Mouse (Mus musculus) embryonic facial prominence, embryonic 10.5 days (tissue): ENCODE measurements around the gene Klhl5. TPM values are rescaled to one million over a fixed set of nuclear protein-coding genes. Genes with fewer than 3 reads are reported as not detected.

Experiments
- DNase-seq: peaks from one replicate; pipeline ENCODE4 v3.0.0-alpha.2; 2017; ENCODE audit warnings: low spot score
- H3K27ac ChIP-seq: fragments of 300-500 bp; sonication (generic); replicated peaks from 2 replicates; pipeline ENCODE4 v1.5.1; 2016; ENCODE audit warnings: mild to moderate bottlenecking
- H3K27me3 ChIP-seq: fragments of 300-500 bp; sonication (generic); replicated peaks from 2 replicates; pipeline ENCODE4 v1.6.1; 2016; ENCODE audit warnings: low read depth, mild to moderate bottlenecking; ENCODE audit not compliant: poor library complexity, severe bottlenecking
- H3K36me3 ChIP-seq: fragments of 300-500 bp; sonication (generic); replicated peaks from 2 replicates; pipeline ENCODE4 v1.6.1; 2016; ENCODE audit warnings: mild to moderate bottlenecking, moderate library complexity
- H3K4me1 ChIP-seq: fragments of 300-500 bp; sonication (generic); 2 replicates; pipeline ENCODE4 v1.6.1; 2016
- H3K4me3 ChIP-seq: fragments of 300-500 bp; sonication (generic); 2 replicates; pipeline ENCODE4 v1.5.1; 2016; ENCODE audit warnings: mild to moderate bottlenecking, moderate library complexity
- H3K9me3 ChIP-seq: fragments of 300-500 bp; sonication (generic); 2 replicates; pipeline ENCODE4 v1.6.1; 2016; ENCODE audit warnings: mild to moderate bottlenecking
- WGBS: fragments of 180-500 bp; shearing (Covaris S2); methylation state at CpG from one replicate; pipeline ENCODE4 v1.1.7; 2016; 5-methylcytosine and 5-hydroxymethylcytosine counted together
- polyA plus RNA-seq: library from polyadenylated mRNA; unstranded; fragments of >200 nt; fragmentation: Nextera tagmentation; extraction: Ambion mirVana; gene quantifications from 2 replicates; pipeline ENCODE4 v1.2.1, GENCODE M21; 2016

The Klhl5 gene
- 10.4 and 13.0 TPM in 2 replicates for polyA plus RNA-seq

DNA sequence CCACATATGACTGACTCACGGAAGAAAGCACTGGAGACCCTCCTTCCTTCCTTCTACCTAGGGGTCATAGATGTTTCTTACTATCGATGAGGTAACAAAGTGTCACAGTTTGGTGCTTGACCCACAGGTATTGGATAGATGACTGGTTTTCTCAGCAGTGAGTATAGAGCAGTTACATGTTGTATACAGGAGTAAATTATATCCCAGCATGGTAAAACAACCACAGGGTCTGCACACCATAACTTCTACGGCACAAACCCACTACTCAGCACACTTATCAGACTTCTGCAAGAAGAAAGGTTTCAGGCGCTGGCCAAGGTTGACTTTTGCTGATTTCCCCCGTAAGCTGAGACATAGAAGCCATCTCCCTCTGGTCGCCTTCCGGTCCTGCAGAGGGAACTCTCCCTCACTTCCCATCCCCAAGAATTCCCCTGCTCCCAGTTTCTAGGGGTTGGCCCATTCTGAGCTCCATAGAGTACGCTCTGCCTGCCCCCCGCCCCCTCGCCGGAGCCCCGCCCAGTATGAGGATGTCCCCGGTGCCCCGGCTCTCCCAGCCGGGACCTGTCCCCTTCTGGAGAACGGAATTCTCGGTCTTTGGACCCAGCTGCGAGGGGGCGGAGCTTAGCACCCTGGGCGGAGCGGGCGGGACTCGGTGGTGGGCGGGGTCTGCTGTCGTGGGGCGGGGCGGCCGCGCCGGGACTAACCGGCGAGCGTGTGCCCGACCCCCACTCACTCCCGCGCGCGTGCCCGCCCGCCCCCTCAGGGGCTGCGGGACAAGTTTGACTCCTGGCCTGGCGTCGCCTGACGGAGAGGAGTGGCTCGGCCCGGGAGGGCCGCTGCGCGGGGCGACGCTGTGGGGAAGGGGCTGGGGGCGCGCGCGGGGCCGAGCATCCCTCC lies at the start of gene Klhl5:
Gene Klhl5 (plus strand): TSS at position 664 of the 897 bp plus-strand sequence.
- Histone ChIP-seq H3K4me1 (peaks cover 17% of the 10 kb centered on the region), H3K4me3 (peak within 1 kb of the TSS; percentile 85), H3K9me3 (no peaks in the 10 kb centered on the region), H3K36me3 (no peaks in the 10 kb centered on the region), H3K27me3 (no peaks in the 10 kb centered on the region), H3K27ac (peak within 1 kb of the TSS; percentile 93)
- WGBS: 4% methylated on average over 55 of the region's 56 CpGs
- DNase-seq: peak; percentile 95

DNA sequence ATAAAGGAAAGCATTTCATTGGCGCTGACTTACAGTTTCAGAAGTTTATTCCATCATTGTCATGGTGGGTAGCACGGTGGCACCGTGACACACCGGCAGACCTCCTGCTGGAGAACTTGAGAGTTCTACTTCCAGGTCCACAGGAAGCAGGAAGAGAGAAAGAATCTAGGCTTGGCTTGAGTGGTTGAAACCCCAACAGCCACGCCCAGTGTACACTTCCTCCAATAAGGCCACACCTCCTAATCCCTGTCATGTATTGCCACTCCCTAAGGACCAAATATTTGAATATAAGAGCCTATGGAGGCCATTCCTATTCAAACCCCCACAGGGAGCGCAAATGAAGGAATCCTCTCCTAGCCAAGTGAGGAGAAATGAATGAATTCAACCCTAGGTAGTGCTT lies 49.7 kb upstream of the Klhl5 start:
- Histone ChIP-seq H3K27ac (no peak overlapping the region), H3K9me3 (no peaks in the 10 kb centered on the region), H3K4me1 (no peaks in the 10 kb centered on the region), H3K36me3 (no peaks in the 10 kb centered on the region), H3K4me3 (no peak overlapping the region), H3K27me3 (no peaks in the 10 kb centered on the region)
- no peak for DNase-seq
- 95% methylated on average over 6 of the region's 6 CpGs for WGBS

DNA sequence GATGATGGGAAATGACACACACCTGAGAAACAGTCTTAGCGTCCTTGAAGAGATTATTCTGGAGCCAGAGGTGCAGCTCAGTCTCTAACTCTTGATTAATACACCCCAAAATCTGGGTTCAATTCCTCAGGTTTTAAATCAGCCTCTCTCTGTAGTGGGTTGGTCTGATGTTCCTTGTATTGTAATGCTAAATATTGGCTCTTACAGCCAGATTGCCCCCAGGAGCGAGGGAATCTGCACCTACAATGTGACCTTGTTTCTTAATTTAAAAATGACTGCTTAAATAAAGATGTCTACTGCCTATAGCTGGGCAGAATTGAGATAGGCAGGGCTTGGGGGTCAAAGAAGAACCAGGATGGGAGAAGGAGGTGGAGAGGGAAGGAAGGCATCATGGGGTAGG lies 47.5 kb upstream of the Klhl5 start:
- H3K36me3 ChIP-seq: no peaks in the 10 kb centered on the region
- DNase-seq: no peak
- no peaks in the 10 kb centered on the region for H3K9me3 ChIP-seq
- H3K4me1 ChIP-seq: no peaks in the 10 kb centered on the region
- H3K27ac ChIP-seq: no peak overlapping the region
- no peak overlapping the region for H3K4me3 ChIP-seq
- 72% methylated on average over 2 of the region's 2 CpGs for WGBS
- no peaks in the 10 kb centered on the region for H3K27me3 ChIP-seq

DNA sequence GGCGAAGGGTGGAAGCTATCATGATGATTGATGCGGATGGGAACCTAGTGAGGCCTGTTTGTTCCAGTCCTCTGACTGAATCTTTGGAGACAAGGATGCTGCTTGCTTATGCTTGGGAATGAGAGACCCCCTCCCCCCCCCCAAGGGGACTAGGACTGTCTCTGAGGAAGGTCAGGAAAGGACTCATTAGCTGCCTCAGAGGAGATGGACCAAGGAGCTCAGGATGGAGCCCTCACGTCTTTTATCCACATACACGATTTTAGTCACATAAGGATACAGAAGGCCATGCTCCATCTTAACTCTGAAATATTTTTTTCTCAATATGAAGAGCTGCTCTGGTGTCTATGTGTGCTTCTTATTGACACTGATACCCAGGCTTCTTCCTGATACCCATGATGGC lies 45.1 kb upstream of the Klhl5 start:
- H3K4me1 ChIP-seq: no peaks in the 10 kb centered on the region
- DNase-seq: no peak
- H3K27me3 ChIP-seq: no peaks in the 10 kb centered on the region
- no peak overlapping the region for H3K4me3 ChIP-seq
- no peak overlapping the region for H3K27ac ChIP-seq
- H3K9me3 ChIP-seq: no peaks in the 10 kb centered on the region
- WGBS: 90% methylated on average over 4 of the region's 4 CpGs
- H3K36me3 ChIP-seq: no peaks in the 10 kb centered on the region

DNA sequence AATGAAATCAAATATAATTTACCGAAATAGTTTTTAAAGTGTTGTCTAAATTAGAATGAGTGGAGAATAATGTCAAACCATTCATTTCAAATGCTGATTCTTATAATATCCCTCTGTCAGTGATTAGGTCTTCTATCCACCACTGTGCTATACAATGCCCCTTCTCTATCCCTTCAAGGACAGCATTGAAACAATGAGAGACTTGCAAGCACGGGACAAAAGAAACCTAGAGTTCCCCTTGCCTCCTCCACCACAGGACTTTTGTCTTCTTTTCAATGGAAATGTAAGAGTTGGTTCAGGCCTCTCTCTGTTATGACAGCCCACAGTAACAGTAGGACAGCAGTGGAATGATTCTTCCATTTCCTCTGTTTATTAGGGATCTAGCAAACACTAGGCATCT lies 44.1 kb upstream of the Klhl5 start:
- no peak for DNase-seq
- WGBS: 78% methylated on average over 2 of the region's 2 CpGs
- no peaks in the 10 kb centered on the region for H3K9me3 ChIP-seq
- no peaks in the 10 kb centered on the region for H3K36me3 ChIP-seq
- no peaks in the 10 kb centered on the region for H3K27me3 ChIP-seq
- H3K4me3 ChIP-seq: no peak overlapping the region
- H3K27ac ChIP-seq: no peak overlapping the region
- no peaks in the 10 kb centered on the region for H3K4me1 ChIP-seq

DNA sequence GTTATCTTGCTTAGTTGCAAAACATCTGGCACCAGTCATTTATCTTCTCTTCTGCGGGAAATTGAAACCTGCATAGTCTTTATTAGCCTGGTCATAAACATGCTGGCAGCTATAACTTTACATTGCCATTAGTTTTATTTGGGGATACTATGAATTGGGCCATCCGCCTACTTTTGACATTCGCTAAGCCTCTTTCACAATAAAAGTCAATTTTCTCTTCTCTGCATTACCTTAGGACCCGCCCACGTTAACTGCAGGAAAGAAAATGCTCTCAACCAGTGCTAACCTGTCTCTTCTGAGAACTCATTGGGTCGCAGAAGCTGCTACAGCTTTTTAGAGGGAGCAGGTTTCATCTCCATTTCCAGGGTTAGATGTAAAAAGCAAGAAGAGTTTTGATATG lies 39.2 kb upstream of the Klhl5 start:
- Histone ChIP-seq H3K27me3 (no peaks in the 10 kb centered on the region), H3K27ac (no peak overlapping the region), H3K4me3 (no peak overlapping the region), H3K36me3 (no peaks in the 10 kb centered on the region), H3K9me3 (no peaks in the 10 kb centered on the region), H3K4me1 (0 out of 2 replicates have a peak, but pooled peaks cover 3% of the 10 kb centered on the region)
- DNase-seq: no peak
- 88% methylated on average over 6 of the region's 6 CpGs for whole genome bisulfite sequencing

DNA sequence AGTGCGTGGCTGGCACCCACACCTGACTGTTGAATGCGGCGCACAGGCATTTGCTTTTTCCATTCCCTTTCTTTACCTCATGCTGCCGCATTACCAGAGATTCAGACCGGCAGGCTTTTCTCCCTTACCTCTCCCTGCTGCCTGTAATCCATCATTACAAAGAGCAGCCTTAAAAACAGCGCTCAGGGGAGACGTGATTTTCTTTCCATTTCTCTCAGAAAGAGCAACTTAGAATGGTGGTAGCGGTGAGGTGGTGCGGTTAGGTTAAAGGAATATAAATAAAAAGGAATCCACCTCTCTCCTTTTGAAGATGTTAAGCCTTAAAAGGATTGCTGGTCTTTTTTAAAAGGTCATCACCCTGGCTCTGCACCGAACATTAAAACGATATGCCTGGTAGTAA lies 37.5 kb upstream of the Klhl5 start:
- Histone ChIP-seq H3K4me3 (no peak overlapping the region), H3K36me3 (no peaks in the 10 kb centered on the region), H3K27me3 (no peaks in the 10 kb centered on the region), H3K9me3 (no peaks in the 10 kb centered on the region), H3K4me1 (0 out of 2 replicates have a peak, but pooled peaks cover 3% of the 10 kb centered on the region), H3K27ac (no peak overlapping the region)
- no peak for DNase-seq
- WGBS: 75% methylated on average over 11 of the region's 11 CpGs

DNA sequence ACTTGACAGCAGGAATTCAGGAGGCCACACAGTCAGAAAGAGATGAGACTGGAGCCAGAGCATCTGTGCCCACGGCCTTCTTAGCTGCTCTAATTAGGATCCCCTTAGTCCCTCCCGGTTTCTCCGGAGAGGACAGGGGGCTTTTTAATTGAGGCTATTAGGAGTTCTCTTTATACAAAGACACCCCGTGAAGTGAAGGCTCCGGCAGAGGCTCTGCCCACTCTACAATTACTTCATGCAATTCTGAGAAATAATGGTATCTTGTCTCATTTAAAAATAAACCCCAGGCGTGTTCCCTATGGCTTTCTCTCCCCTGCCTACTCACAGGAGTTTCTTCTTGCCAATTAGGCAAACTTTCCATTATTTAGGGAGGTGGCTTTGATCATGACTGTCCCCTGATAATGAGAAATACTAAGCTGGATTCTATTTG lies 35.6 kb upstream of the Klhl5 start:
- DNase-seq: no peak
- H3K36me3 ChIP-seq: no peaks in the 10 kb centered on the region
- H3K4me3 ChIP-seq: no peak overlapping the region
- 15% methylated on average over 6 of the region's 6 CpGs for WGBS
- no peaks in the 10 kb centered on the region for H3K27me3 ChIP-seq
- H3K4me1 ChIP-seq: 0 out of 2 replicates have a peak, but pooled peaks cover 3% of the 10 kb centered on the region
- no peaks in the 10 kb centered on the region for H3K9me3 ChIP-seq
- H3K27ac ChIP-seq: no peak overlapping the region

DNA sequence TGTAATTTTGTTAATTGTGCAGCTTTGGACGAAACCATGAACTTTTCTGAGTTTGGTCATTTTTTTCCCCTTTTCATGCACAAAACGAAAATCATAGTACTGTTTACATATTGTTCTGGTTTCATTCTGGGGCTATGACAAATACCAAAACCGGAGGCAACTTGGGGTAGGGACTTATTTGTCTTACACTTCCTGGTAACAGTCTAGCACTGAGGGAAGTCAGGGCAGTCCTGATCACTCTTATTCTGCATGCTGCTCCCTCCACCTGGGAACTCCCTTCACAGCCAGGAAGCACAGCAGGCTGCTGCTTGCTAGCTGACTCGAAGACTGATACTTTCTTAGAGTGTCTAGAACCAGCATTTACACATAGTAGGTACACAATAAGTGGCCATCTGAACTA lies 34.1 kb upstream of the Klhl5 start:
- no peak for DNase-seq
- H3K4me3 ChIP-seq: no peak overlapping the region
- H3K36me3 ChIP-seq: no peaks in the 10 kb centered on the region
- no peaks in the 10 kb centered on the region for H3K9me3 ChIP-seq
- no peaks in the 10 kb centered on the region for H3K27me3 ChIP-seq
- H3K27ac ChIP-seq: no peak overlapping the region
- 71% methylated on average over 4 of the region's 4 CpGs for WGBS
- H3K4me1 ChIP-seq: 0 out of 2 replicates have a peak, but pooled peaks cover 3% of the 10 kb centered on the region

DNA sequence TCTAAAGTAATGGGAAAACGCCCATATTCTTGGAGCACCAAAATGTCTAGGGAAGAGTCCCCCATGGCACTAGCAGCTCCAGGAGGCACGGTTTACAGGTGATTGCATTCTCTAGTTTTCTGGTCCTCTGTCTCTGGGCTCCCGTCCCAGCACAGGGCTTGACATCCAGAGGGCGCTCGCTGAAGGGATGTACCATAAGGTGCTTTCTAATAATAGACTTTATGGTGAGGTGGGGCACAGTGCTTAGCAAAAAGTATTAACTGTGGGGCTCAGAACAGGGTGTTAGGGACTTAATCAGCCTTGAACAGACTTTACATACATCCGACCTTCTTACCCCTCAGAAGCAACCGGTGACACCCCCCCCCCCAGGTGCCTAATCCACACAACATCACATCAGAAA lies 32.6 kb upstream of the Klhl5 start:
- no peak overlapping the region for H3K4me3 ChIP-seq
- no peak for DNase-seq
- no peaks in the 10 kb centered on the region for H3K36me3 ChIP-seq
- WGBS: 71% methylated on average over 7 of the region's 7 CpGs
- no peaks in the 10 kb centered on the region for H3K9me3 ChIP-seq
- H3K4me1 ChIP-seq: 0 out of 2 replicates have a peak, but pooled peaks cover 3% of the 10 kb centered on the region
- no peaks in the 10 kb centered on the region for H3K27me3 ChIP-seq
- H3K27ac ChIP-seq: no peak overlapping the region

DNA sequence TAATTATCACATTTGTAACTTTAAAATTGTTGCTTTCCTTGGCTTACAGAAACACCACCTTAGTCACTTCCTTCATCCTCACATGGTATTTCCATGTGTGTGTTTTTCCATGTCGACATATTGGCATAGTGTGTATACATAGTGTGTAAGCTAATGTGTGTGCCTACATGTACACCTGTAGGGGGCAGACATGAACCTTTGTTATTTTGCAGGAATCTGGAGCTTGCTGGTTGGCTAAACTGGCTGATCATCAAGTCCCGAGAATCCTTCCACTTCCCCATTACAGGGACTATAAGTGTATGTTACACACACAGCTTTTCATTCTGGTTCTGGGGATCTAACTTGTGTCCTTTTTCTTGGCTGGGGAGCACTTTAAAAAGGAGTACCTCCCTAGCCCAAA lies 31.3 kb upstream of the Klhl5 start:
- Histone ChIP-seq H3K4me3 (no peak overlapping the region), H3K27ac (no peak overlapping the region), H3K36me3 (no peaks in the 10 kb centered on the region), H3K4me1 (no peaks in the 10 kb centered on the region), H3K9me3 (no peaks in the 10 kb centered on the region), H3K27me3 (no peaks in the 10 kb centered on the region)
- WGBS: 79% methylated on average over 2 of the region's 2 CpGs
- no peak for DNase-seq

DNA sequence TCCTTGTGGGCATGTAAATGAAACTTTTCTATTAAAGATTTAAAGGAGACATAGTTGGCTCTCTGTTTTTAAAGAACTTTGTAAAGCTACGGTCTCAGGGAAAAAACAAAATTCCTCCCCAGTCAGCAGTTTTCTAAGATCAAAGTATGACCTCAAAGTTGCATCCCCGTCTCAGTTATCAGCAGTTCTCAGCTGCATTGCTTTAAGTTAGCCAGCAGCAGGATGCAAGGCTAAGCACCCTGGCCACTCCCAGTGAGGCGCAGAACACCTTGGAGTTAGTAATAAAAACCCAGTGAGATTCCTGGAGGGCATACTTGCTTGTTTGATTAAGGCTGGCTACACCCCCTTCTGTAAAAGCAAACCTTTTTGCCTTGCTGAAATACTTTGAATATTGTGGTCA lies 30.6 kb upstream of the Klhl5 start:
- DNase-seq: no peak
- Histone ChIP-seq H3K27me3 (no peaks in the 10 kb centered on the region), H3K36me3 (no peaks in the 10 kb centered on the region), H3K27ac (no peak overlapping the region), H3K4me1 (no peaks in the 10 kb centered on the region), H3K4me3 (no peak overlapping the region), H3K9me3 (no peaks in the 10 kb centered on the region)
- 49% methylated on average over 3 of the region's 3 CpGs for WGBS

DNA sequence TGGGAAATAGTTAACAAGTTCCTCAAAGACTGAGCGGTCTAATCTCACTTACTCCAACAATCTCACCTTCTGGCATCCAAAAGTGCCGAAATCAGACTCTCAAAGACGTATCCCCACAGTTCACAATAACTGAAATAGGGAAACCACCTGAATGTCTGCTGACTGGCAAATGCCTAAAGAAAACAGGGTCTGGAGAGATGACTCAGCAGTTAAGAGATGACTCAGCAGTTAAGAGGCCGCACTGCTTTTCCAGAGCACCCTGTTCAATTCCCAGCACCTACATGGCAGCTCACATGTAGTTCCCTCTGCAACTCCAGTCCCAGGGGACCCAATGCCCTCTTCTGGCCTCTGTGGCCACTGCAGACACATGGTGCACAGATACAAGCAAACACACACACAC lies 29.3 kb upstream of the Klhl5 start:
- Histone ChIP-seq H3K4me3 (no peak overlapping the region), H3K27ac (no peak overlapping the region), H3K27me3 (no peaks in the 10 kb centered on the region), H3K4me1 (no peaks in the 10 kb centered on the region), H3K9me3 (no peaks in the 10 kb centered on the region), H3K36me3 (no peaks in the 10 kb centered on the region)
- 90% methylated on average over 4 of the region's 4 CpGs for WGBS
- DNase-seq: no peak
